Mouse (Mus musculus): Measurements from ENCODE around the gene Gm49403. TPM values are rescaled to one million over a fixed set of nuclear protein-coding genes. Genes with fewer than 3 reads are reported as not detected.
A peak's percentile ranks its signal among the peaks of the same experiment; 100 is the strongest.
"Not testable (repeated sequence)": the region's sequence is repeated elsewhere in the genome, so short reads cannot be mapped to it uniquely, and the experiment has no call there.

The Gm49403 gene
- polyA plus RNA-seq, 1 experiment from 2014 or later, result not detected

GRCm38 (mm10) chr19:8851639-8852038, 32.1 kb upstream of the Gm49403 start:
- Histone ChIP-seq H3K36me3 (replicated peaks; ENCODE audit: insufficient read depth, low read length) (peaks cover 13% of the 10 kb centered on the region), H3K9me3 (ENCODE audit: low read length) (no peaks in the 10 kb centered on the region), H3K27me3 (ENCODE audit: insufficient read depth, low read length) (no peaks in the 10 kb centered on the region), H3K4me1 (ENCODE audit: insufficient read depth) (no peaks in the 10 kb centered on the region), H3K9ac (replicated peaks) (no peak overlapping the region), H3K4me3 (ENCODE audit: low read depth, low read length) (no peak overlapping the region), H3K27ac (ENCODE audit: low read depth) (no peak overlapping the region), H3K4me2 (ENCODE audit: low read depth, low read length) (no peak overlapping the region)
- ATAC-seq (no peak), DNase-seq (no peak)
- WGBS (ENCODE audit: insufficient replicate concordance), result 54% methylated on average over 7 of the region's 7 CpGs
- TF ChIP-seq CTCF (IDR thresholded peaks at IDR 0.05; ENCODE audit: low read depth) (no peak), EP300 (IDR thresholded peaks at IDR 0.05; ENCODE audit: low read depth) (no peak)

DNA sequence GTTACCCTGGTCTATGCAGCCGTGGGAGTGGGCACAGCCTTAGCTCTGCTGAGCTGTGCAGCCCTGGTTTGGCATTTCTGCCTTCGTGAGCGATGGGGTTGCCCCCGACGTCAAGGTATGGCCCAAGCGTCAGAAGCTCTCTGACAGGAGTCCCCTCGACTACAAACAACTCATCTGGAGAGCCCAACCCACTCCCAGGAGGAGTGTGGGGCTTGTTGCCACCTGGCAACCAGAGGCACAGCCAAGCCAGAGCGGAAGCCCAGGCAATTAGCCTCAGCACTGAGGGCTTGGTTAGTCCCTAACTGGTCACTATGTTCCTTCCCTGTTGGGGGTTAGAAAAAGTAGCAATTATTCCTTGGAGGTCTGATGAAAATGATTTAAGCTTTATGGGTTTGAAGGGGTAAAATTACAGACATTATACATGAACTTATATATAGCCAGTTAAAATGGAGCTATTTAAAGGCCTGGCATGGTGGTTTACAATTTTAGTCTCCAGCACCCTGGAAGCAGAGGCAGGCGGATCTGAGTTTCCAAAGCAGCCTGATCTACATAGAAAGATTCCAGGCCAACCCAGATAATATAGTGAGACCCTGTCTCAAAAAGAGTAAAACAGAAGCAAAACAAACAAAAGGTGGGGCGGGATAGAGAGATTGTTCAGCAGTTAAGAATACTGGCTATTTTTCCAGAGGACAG, 31.3 kb upstream of the Gm49403 start:
- no peak for DNase-seq
- WGBS (ENCODE audit: insufficient replicate concordance), result 62% methylated on average over 10 of the region's 10 CpGs
- no peak for ATAC-seq

DNA sequence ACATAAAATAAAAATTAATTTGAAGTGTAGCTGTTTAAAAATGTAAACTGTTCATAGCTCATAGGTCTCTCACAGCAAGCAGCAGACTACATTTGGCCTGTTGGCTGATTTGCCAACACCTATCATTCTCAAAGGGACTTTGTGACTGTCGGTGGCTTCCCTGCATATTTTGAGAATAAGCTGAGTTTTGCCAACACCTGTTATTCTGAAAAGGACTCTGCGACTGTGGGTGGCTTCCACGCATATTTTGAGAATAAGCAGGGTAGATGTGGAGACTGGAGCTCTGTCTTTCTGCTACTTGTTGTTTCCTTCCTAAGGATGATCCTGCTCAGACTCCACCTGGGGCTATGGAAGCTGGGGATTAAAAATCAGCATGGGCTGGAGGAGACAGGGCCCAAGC, 30.6 kb upstream of the Gm49403 start:
- TF ChIP-seq EP300 (IDR thresholded peaks at IDR 0.05; ENCODE audit: low read depth) (no peak), CTCF (IDR thresholded peaks at IDR 0.05; ENCODE audit: low read depth) (no peak)
- no peak for DNase-seq
- no peaks in the 10 kb centered on the region for H3K4me1 ChIP-seq (ENCODE audit: insufficient read depth)
- H3K4me3 ChIP-seq (ENCODE audit: low read depth, low read length), result no peak overlapping the region
- no peak overlapping the region for H3K4me2 ChIP-seq (ENCODE audit: low read depth, low read length)
- H3K27me3 ChIP-seq (ENCODE audit: insufficient read depth, low read length), result no peaks in the 10 kb centered on the region
- ATAC-seq, result no peak
- no peak overlapping the region for H3K27ac ChIP-seq (ENCODE audit: low read depth)
- H3K9me3 ChIP-seq (ENCODE audit: low read length), result no peaks in the 10 kb centered on the region
- H3K36me3 ChIP-seq (replicated peaks; ENCODE audit: insufficient read depth, low read length), result no peaks in the 10 kb centered on the region; the same call in 1 of the 2 replicates
- WGBS (ENCODE audit: insufficient replicate concordance), result 73% methylated on average over 3 of the region's 3 CpGs
- no peak overlapping the region for H3K9ac ChIP-seq (replicated peaks)

More for the DNA sequence above, 31.3 kb upstream of the Gm49403 start:
- Histone ChIP-seq H3K9me3 (ENCODE audit: low read length) (no peaks in the 10 kb centered on the region), H3K4me2 (ENCODE audit: low read depth, low read length) (no peak overlapping the region), H3K27me3 (ENCODE audit: insufficient read depth, low read length) (no peaks in the 10 kb centered on the region), H3K4me1 (ENCODE audit: insufficient read depth) (no peaks in the 10 kb centered on the region), H3K9ac (replicated peaks) (no peak overlapping the region), H3K27ac (ENCODE audit: low read depth) (no peak overlapping the region), H3K4me3 (ENCODE audit: low read depth, low read length) (no peak overlapping the region), H3K36me3 (replicated peaks; ENCODE audit: insufficient read depth, low read length) (peaks cover 5% of the 10 kb centered on the region)
- TF ChIP-seq CTCF (IDR thresholded peaks at IDR 0.05; ENCODE audit: low read depth), result no peak
- no peak for TF ChIP-seq EP300 (IDR thresholded peaks at IDR 0.05; ENCODE audit: low read depth)

DNA sequence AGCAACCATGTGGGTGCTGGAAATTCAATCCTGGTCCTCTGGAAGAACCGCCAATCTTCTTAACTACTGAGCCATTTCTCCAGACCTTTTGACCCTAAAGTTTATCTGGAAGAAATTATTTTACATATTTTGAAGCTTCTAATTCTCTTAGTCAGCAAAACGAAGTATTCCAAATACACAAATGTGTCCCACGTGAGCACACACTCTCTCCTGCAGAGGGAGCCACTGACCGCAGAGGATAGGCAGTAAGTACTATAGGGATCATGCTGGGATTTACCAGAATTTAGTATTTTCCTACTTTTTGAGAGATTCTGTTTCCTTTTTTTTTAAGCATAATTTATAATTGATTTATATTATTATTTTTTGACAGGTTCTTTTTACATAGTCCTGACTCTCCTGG, 26.0 kb upstream of the Gm49403 start:
- Histone ChIP-seq H3K4me1 (ENCODE audit: insufficient read depth) (no peaks in the 10 kb centered on the region), H3K27ac (ENCODE audit: low read depth) (no peak overlapping the region), H3K36me3 (replicated peaks; ENCODE audit: insufficient read depth, low read length) (no peaks in the 10 kb centered on the region), H3K9ac (replicated peaks) (no peak overlapping the region), H3K4me3 (ENCODE audit: low read depth, low read length) (no peak overlapping the region), H3K27me3 (ENCODE audit: insufficient read depth, low read length) (no peaks in the 10 kb centered on the region), H3K4me2 (ENCODE audit: low read depth, low read length) (no peak overlapping the region), H3K9me3 (ENCODE audit: low read length) (no peaks in the 10 kb centered on the region)
- DNase-seq (peak; percentile 66), ATAC-seq (peak; percentile 57; the same call in 1 of the 2 replicates)
- peak; percentile 83 for TF ChIP-seq CTCF (IDR thresholded peaks at IDR 0.05; ENCODE audit: low read depth)
- TF ChIP-seq EP300 (IDR thresholded peaks at IDR 0.05; ENCODE audit: low read depth), result no peak
- WGBS (ENCODE audit: insufficient replicate concordance), result 32% methylated on average over 4 of the region's 4 CpGs

GRCm38 (mm10) chr19:8859018-8859417, 24.7 kb upstream of the Gm49403 start:
- Histone ChIP-seq H3K27ac (ENCODE audit: low read depth) (no peak overlapping the region), H3K27me3 (ENCODE audit: insufficient read depth, low read length) (no peaks in the 10 kb centered on the region), H3K4me3 (ENCODE audit: low read depth, low read length) (no peak overlapping the region), H3K4me2 (ENCODE audit: low read depth, low read length) (no peak overlapping the region), H3K4me1 (ENCODE audit: insufficient read depth) (no peaks in the 10 kb centered on the region), H3K9me3 (ENCODE audit: low read length) (no peaks in the 10 kb centered on the region), H3K36me3 (replicated peaks; ENCODE audit: insufficient read depth, low read length) (no peaks in the 10 kb centered on the region), H3K9ac (replicated peaks) (no peak overlapping the region)
- TF ChIP-seq CTCF (IDR thresholded peaks at IDR 0.05; ENCODE audit: low read depth) (peak; percentile 76), EP300 (IDR thresholded peaks at IDR 0.05; ENCODE audit: low read depth) (no peak)
- ATAC-seq, result no peak
- DNase-seq, result no peak
- WGBS (ENCODE audit: insufficient replicate concordance), result 19% methylated on average over 1 of the region's 1 CpGs

GRCm38 (mm10) chr19:8864265-8864664, 19.5 kb upstream of the Gm49403 start:
- Histone ChIP-seq H3K4me2 (ENCODE audit: low read depth, low read length) (no peak overlapping the region), H3K4me3 (ENCODE audit: low read depth, low read length) (no peak overlapping the region), H3K9me3 (ENCODE audit: low read length) (no peaks in the 10 kb centered on the region), H3K27me3 (ENCODE audit: insufficient read depth, low read length) (no peaks in the 10 kb centered on the region), H3K4me1 (ENCODE audit: insufficient read depth) (no peaks in the 10 kb centered on the region), H3K36me3 (replicated peaks; ENCODE audit: insufficient read depth, low read length) (no peaks in the 10 kb centered on the region), H3K27ac (ENCODE audit: low read depth) (no peak overlapping the region), H3K9ac (replicated peaks) (no peak overlapping the region)
- ATAC-seq (no peak), DNase-seq (no peak)
- WGBS (ENCODE audit: insufficient replicate concordance), result 75% methylated on average over 6 of the region's 6 CpGs
- TF ChIP-seq EP300 (IDR thresholded peaks at IDR 0.05; ENCODE audit: low read depth), result no peak
- TF ChIP-seq CTCF (IDR thresholded peaks at IDR 0.05; ENCODE audit: low read depth), result no peak

GRCm38 (mm10) chr19:8870381-8870780, 13.3 kb upstream of the Gm49403 start:
- not testable (repeated sequence) for ATAC-seq; H3K27me3 ChIP-seq (ENCODE audit: insufficient read depth, low read length); H3K9me3 ChIP-seq (ENCODE audit: low read length); DNase-seq
- 56% methylated on average over 3 of the region's 3 CpGs for WGBS (ENCODE audit: insufficient replicate concordance)
- Histone ChIP-seq H3K4me1 (ENCODE audit: insufficient read depth) (peaks cover 11% of the 10 kb centered on the region; the same call in 1 of the 2 replicates), H3K4me3 (ENCODE audit: low read depth, low read length) (peak overlapping the region; percentile 96), H3K27ac (ENCODE audit: low read depth) (peak overlapping the region; percentile 86), H3K36me3 (replicated peaks; ENCODE audit: insufficient read depth, low read length) (peaks cover 18% of the 10 kb centered on the region), H3K9ac (replicated peaks) (peak overlapping the region; percentile 98), H3K4me2 (ENCODE audit: low read depth, low read length) (peak overlapping the region; percentile 77)
